Mouse (Mus musculus) cerebellum, adult 2 months (tissue): Measurements from ENCODE around the gene Arl13b. TPM values are rescaled to one million over a fixed set of nuclear protein-coding genes. Genes with fewer than 3 reads are reported as not detected.

ENCODE experiments used
- DNase-seq, 2 experiments: peaks; one replicate each; pipeline ENCODE4 v3.0.0; 2021
- H3K27ac ChIP-seq: fragments of 200-500 bp; 2 replicates; pipeline ENCODE4 v1.5.1; 2012; ENCODE audit warnings: low read length, control low read depth, inconsistent platforms; ENCODE audit not compliant: insufficient read depth
- H3K27me3 ChIP-seq: fragments of 200-500 bp; 2 replicates; pipeline ENCODE4 v1.6.1; 2012; ENCODE audit warnings: inconsistent platforms, mild to moderate bottlenecking, low read length, moderate library complexity; ENCODE audit not compliant: control insufficient read depth, insufficient read depth
- H3K4me1 ChIP-seq: fragments of 200-500 bp; 2 replicates; pipeline ENCODE4 v1.6.1; 2011; ENCODE audit warnings: low read length; ENCODE audit not compliant: control insufficient read depth, insufficient read depth
- H3K4me3 ChIP-seq: fragments of 200-500 bp; replicated peaks from 2 replicates; pipeline ENCODE3; 2011; ENCODE audit warnings: mild to moderate bottlenecking, low read depth, low read length, control low read depth; ENCODE audit not compliant: insufficient read depth
- CTCF ChIP-seq: fragments of 200-500 bp; IDR thresholded peaks from 2 replicates; pipeline ENCODE4 v1.5.1; 2011; ENCODE audit warnings: low read depth, mild to moderate bottlenecking, control low read depth, low read length, moderate library complexity, borderline replicate concordance; ENCODE audit not compliant: insufficient read depth
- POLR2A ChIP-seq: fragments of 200-500 bp; IDR thresholded peaks from 2 replicates; pipeline ENCODE4 v1.6.1; 2011; ENCODE audit warnings: low read length, control low read depth, borderline replicate concordance; ENCODE audit not compliant: insufficient read depth
- WGBS: fragments of 180-500 bp; shearing (Covaris S2); methylation state at CpG from one replicate; pipeline ENCODE4 v1.1.7; 2018; 5-methylcytosine and 5-hydroxymethylcytosine counted together
- polyA plus RNA-seq: library from polyadenylated mRNA; depleted of rRNA; stranded (reverse); fragments of >200 nt; gene quantifications from 2 replicates; pipeline ENCODE4 v1.2.3, GENCODE M21; 2012

Arl13b gene
- polyA plus RNA-seq, 1 experiment: 10.7 TPM

- H3K27ac ChIP-seq: no peak overlapping the region
- H3K4me3 ChIP-seq: no peak overlapping the region
- 93% methylated on average over 2 of the region's 2 CpGs for WGBS
- DNase-seq: no peak
- no peaks in the 10 kb centered on the region for H3K4me1 ChIP-seq
- H3K27me3 ChIP-seq: no peaks in the 10 kb centered on the region
- TF ChIP-seq CTCF: no peak
- no peak for TF ChIP-seq POLR2A
Measured at GRCm38 (mm10) chr16:62857498-62857897, 10.7 kb upstream of the Arl13b start.

- H3K27ac ChIP-seq: no peak overlapping the region
- WGBS: 94% methylated on average over 2 of the region's 2 CpGs
- no peak overlapping the region for H3K4me3 ChIP-seq
- TF ChIP-seq CTCF (no peak), POLR2A (no peak)
- no peaks in the 10 kb centered on the region for H3K4me1 ChIP-seq
- no peaks in the 10 kb centered on the region for H3K27me3 ChIP-seq
- DNase-seq: no peak
Measured at GRCm38 (mm10) chr16:62856273-62856672, 9.4 kb upstream of the Arl13b start.

- WGBS: 70% methylated on average over 6 of the region's 6 CpGs
- Histone ChIP-seq H3K27ac (no peak overlapping the region), H3K4me1 (no peaks in the 10 kb centered on the region), H3K4me3 (no peak overlapping the region), H3K27me3 (no peaks in the 10 kb centered on the region)
- no peak for DNase-seq
- TF ChIP-seq POLR2A (no peak), CTCF (no peak)
Measured at GRCm38 (mm10) chr16:62855385-62855784, 8.5 kb upstream of the Arl13b start.

- Histone ChIP-seq H3K4me1 (no peaks in the 10 kb centered on the region), H3K27ac (no peak within 1 kb of the TSS)
Measured at GRCm38 (mm10) chr16:62854191-62855068, 7.6 kb upstream of the Arl13b start, which contains the start of gene Pros1. Gene Pros1, plus strand, starts transcription at chr16:62854307.

GRCm38 (mm10) chr16:62853611-62854126 is 6.8 kb upstream of the Arl13b start:
- no peak overlapping the region for H3K27ac ChIP-seq

More at GRCm38 (mm10) chr16:62854191-62855068, 7.6 kb upstream of the Arl13b start, which contains the start of gene Pros1:
- DNase-seq: peak; percentile 14 to 27
- Histone ChIP-seq H3K27me3 (no peaks in the 10 kb centered on the region), H3K4me3 (peak within 1 kb of the TSS; percentile 62)
- no peak for TF ChIP-seq CTCF
- no peak for TF ChIP-seq POLR2A
- WGBS: 4% methylated on average over 41 of the region's 42 CpGs

GRCm38 (mm10) chr16:62852464-62853252 is 5.8 kb upstream of the Arl13b start:
- no peaks in the 10 kb centered on the region for H3K27me3 ChIP-seq
- TF ChIP-seq CTCF (no peak), POLR2A (no peak)
- WGBS: 72% methylated on average over 3 of the region's 3 CpGs
- DNase-seq: no peak
- no peak overlapping the region for H3K27ac ChIP-seq
- H3K4me3 ChIP-seq: no peak overlapping the region
- no peaks in the 10 kb centered on the region for H3K4me1 ChIP-seq

More at GRCm38 (mm10) chr16:62853611-62854126, 6.8 kb upstream of the Arl13b start:
- TF ChIP-seq CTCF: no peak
- no peak for TF ChIP-seq POLR2A
- no peaks in the 10 kb centered on the region for H3K4me1 ChIP-seq
- no peak for DNase-seq
- no peaks in the 10 kb centered on the region for H3K27me3 ChIP-seq
- 19% methylated on average over 3 of the region's 3 CpGs for WGBS
- no peak overlapping the region for H3K4me3 ChIP-seq

- DNase-seq: no peak
- Histone ChIP-seq H3K27me3 (no peaks in the 10 kb centered on the region), H3K27ac (no peak overlapping the region), H3K4me3 (no peak overlapping the region), H3K4me1 (no peaks in the 10 kb centered on the region)
- no peak for TF ChIP-seq POLR2A
- 92% methylated on average over 6 of the region's 6 CpGs for WGBS
Measured at GRCm38 (mm10) chr16:62845341-62845740, 1.5 kb downstream of the Arl13b start.
